Mouse (Mus musculus): ENCODE data around the gene Ap3b2. TPM values are rescaled to one million over a fixed set of nuclear protein-coding genes. Genes with fewer than 3 reads are reported as not detected.

Ap3b2 gene
- polyA plus RNA-seq, 1 experiment: 0.22 TPM

DNA sequence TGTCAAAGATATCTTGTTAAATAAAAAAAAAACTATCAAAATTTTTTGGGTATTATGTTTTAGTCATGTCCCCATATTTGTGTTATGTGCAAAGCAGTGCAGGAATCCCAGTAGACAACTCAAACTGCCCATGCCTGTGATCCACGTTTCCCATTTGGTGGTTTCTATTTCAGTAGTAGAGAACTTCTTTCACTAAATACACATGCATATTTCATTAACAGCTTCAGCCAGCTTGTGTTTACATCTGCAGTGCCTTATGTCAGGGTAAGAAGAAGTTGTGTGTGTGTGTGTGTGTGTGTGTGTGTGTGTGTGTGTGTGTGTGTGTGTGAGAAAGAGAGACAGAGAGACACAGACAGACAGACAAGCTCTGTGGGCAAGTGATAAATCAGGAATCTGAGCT, 37.7 kb upstream of the Ap3b2 start:
- no peak overlapping the region for H3K27ac ChIP-seq (ENCODE audit: control insufficient read depth, insufficient read depth, low read depth, low read length)
- H3K36me3 ChIP-seq (ENCODE audit: control insufficient read depth, insufficient read depth, low read length): no peaks in the 10 kb centered on the region
- no peaks in the 10 kb centered on the region for H3K27me3 ChIP-seq (ENCODE audit: control insufficient read depth, insufficient read depth, low read length)
- no peaks in the 10 kb centered on the region for H3K4me1 ChIP-seq (ENCODE audit: control insufficient read depth, insufficient read depth, low read length)
- no peak overlapping the region for H3K4me3 ChIP-seq (ENCODE audit: control insufficient read depth, low read depth, low read length)
- TF ChIP-seq CTCF (IDR thresholded peaks at IDR 0.05; ENCODE audit: control insufficient read depth, insufficient read depth, insufficient replicate concordance, low read depth, low read length) (no peak), POLR2A (IDR thresholded peaks at IDR 0.05; ENCODE audit: control insufficient read depth, low read depth, low read length) (no peak)

DNA sequence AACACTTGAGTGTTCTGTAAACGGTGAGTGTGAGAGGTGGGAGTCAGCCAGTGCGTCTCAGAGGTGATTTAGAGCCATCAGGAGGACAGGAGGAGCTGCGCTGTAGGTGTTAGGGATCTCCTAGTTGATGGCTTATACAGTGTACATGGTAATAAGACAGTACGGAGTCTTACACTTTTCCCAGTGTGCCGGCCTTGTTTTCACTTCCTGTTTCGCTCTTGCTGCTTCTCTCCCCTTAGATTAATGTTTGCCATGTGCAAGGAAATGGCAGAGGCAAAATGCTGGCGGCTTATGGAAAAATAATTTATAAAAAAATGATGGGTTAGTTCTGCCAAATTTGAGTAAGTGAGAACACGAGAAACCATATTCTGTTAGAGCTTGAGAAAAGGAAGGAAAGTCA, 35.2 kb upstream of the Ap3b2 start:
- no peaks in the 10 kb centered on the region for H3K27me3 ChIP-seq (ENCODE audit: control insufficient read depth, insufficient read depth, low read length)
- H3K4me1 ChIP-seq (ENCODE audit: control insufficient read depth, insufficient read depth, low read length): no peaks in the 10 kb centered on the region; the same call in 1 of the 2 replicates
- TF ChIP-seq CTCF (IDR thresholded peaks at IDR 0.05; ENCODE audit: control insufficient read depth, insufficient read depth, insufficient replicate concordance, low read depth, low read length) (no peak), POLR2A (IDR thresholded peaks at IDR 0.05; ENCODE audit: control insufficient read depth, low read depth, low read length) (no peak)
- no peak overlapping the region for H3K4me3 ChIP-seq (ENCODE audit: control insufficient read depth, low read depth, low read length)
- H3K27ac ChIP-seq (ENCODE audit: control insufficient read depth, insufficient read depth, low read depth, low read length): no peak overlapping the region
- H3K36me3 ChIP-seq (ENCODE audit: control insufficient read depth, insufficient read depth, low read length): no peaks in the 10 kb centered on the region

DNA sequence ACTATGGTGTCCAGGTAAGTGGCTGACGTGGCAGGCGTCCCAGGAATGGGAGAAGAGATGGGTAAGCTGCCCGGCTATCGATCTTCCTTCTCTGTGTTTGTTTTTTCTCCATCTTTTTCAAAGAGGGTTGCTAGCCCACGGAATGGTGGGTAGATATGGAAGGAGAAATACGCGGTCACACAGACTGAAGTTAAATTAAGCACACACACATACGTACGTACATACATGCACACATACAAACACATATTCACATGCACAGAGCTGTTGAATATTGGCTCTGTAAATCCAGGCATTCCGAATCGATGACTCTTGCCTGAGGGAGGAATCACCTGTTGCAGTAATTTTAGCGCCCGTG, 29.9 kb upstream of the Ap3b2 start:
- TF ChIP-seq CTCF (IDR thresholded peaks at IDR 0.05; ENCODE audit: control insufficient read depth, insufficient read depth, insufficient replicate concordance, low read depth, low read length) (no peak), POLR2A (IDR thresholded peaks at IDR 0.05; ENCODE audit: control insufficient read depth, low read depth, low read length) (no peak)
- Histone ChIP-seq H3K27ac (ENCODE audit: control insufficient read depth, insufficient read depth, low read depth, low read length) (peak overlapping the region; percentile 82), H3K27me3 (ENCODE audit: control insufficient read depth, insufficient read depth, low read length) (no peaks in the 10 kb centered on the region), H3K4me1 (ENCODE audit: control insufficient read depth, insufficient read depth, low read length) (no peaks in the 10 kb centered on the region; the same call in 1 of the 2 replicates), H3K4me3 (ENCODE audit: control insufficient read depth, low read depth, low read length) (peak overlapping the region; percentile 95), H3K36me3 (ENCODE audit: control insufficient read depth, insufficient read depth, low read length) (no peaks in the 10 kb centered on the region)

DNA sequence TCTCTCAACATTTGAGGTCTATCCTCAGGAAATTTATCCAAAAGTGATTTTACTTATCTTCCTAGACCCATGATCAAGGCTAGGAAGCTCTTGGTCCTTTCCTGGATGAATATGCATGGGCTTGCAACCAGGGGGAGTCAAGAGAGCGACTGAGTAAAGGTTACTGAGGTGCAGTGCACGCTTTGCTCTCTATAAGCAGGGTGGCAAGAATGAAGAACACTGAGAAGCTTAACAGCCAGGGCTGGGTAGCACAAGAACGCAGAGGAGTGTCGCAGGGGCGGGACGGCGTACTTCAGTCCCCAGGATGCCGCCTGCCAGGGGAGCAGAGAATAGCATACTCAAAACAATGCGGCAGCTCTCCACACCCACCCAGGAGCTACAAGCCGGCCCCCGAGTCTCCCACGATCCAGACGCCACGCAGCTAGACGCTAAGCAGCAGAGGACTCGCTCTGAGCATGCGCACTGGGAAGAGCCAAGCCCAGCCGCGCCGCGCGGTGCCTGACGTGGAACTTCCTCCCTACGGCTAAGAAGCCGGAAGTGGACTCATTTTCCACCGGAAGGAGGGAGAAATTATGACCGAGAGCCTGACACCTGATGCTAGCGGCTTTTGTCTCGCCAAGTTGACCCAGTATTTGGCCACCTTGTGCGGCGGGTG, 29.4 kb upstream of the Ap3b2 start:
- Histone ChIP-seq H3K4me1 (ENCODE audit: control insufficient read depth, insufficient read depth, low read length) (no peaks in the 10 kb centered on the region; the same call in 1 of the 2 replicates), H3K4me3 (ENCODE audit: control insufficient read depth, low read depth, low read length) (peak overlapping the region; percentile 95), H3K27me3 (ENCODE audit: control insufficient read depth, insufficient read depth, low read length) (no peaks in the 10 kb centered on the region), H3K36me3 (ENCODE audit: control insufficient read depth, insufficient read depth, low read length) (no peaks in the 10 kb centered on the region), H3K27ac (ENCODE audit: control insufficient read depth, insufficient read depth, low read depth, low read length) (peak overlapping the region; percentile 87)
- TF ChIP-seq CTCF (IDR thresholded peaks at IDR 0.05; ENCODE audit: control insufficient read depth, insufficient read depth, insufficient replicate concordance, low read depth, low read length) (no peak), POLR2A (IDR thresholded peaks at IDR 0.05; ENCODE audit: control insufficient read depth, low read depth, low read length) (peak; percentile 91)

DNA sequence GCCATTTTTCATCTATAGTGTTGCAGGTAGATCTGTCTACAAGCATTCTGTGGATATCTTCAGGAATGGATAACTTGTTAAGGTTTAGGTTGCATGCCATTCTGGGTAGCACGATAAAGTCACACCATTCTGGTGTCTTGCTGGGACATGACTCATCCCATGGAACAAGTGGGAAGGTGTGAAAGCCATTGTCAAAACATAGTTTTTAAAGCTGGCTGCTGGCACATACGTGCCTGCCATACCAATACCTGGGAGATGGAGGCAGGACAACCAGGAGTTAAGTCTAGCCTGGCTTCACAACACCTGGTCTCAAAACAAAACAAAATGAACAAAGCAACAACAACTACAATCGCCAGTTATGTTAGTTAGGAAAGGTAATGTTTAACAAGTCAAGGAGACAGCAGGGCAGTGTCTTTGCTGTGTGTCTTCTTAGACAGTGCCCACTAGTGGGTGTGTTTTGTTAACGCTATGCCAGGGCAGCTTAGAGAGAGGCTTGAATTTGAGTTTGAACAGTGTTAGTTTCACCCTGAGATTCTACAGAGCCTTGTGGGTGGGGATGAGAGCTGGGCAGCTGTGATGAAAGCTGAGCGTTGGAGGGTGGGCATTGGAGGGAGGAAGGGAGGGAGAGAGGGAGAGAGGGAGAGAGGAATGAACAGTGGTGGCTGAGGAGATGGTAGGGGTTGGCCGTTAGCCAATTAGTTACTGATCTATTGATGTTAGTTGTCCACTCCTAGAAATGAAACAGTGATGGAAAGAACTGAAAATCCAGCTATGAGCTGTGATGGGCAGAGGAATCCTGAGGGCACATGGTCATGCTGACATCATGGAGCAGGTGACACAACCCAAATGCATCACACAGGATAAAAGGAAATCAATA, 22.7 kb upstream of the Ap3b2 start:
- Histone ChIP-seq H3K27ac (ENCODE audit: control insufficient read depth, insufficient read depth, low read depth, low read length) (no peak overlapping the region), H3K4me1 (ENCODE audit: control insufficient read depth, insufficient read depth, low read length) (no peaks in the 10 kb centered on the region), H3K4me3 (ENCODE audit: control insufficient read depth, low read depth, low read length) (no peak overlapping the region), H3K36me3 (ENCODE audit: control insufficient read depth, insufficient read depth, low read length) (no peaks in the 10 kb centered on the region), H3K27me3 (ENCODE audit: control insufficient read depth, insufficient read depth, low read length) (no peaks in the 10 kb centered on the region)
- TF ChIP-seq POLR2A (IDR thresholded peaks at IDR 0.05; ENCODE audit: control insufficient read depth, low read depth, low read length) (no peak), CTCF (IDR thresholded peaks at IDR 0.05; ENCODE audit: control insufficient read depth, insufficient read depth, insufficient replicate concordance, low read depth, low read length) (no peak)

DNA sequence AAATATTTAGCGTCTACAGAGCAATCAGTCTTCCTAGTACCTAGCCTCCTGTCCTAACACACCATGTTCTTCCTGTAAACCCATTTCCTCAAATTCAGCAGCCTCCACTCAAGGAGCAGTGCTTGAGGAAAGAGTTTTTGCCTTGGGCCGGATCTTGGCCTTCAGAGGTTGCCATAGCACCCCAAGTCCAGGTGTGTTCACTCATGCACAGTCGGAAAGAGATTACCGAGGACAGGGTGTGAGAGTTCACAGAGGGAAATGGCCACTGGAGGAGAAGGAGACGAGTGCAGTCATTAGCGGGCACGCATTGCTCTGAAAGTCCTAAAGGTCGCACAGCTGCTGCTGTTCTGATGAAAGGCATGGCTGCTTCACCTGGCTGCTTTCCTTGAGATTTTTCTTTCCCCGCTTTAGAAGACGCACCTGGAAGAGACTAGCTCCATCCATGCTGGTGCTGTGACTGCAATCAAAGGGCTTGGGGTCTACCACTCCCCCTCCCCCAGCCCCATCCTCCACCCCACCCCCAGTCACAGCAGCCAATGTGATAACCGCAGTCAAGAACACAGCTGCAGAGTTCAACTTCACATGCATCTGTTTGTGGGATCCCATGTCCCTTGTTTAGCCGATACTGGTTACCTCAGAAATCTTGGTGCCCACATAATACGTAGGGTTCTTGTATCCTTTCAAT, 21.3 kb upstream of the Ap3b2 start:
- H3K4me3 ChIP-seq (ENCODE audit: control insufficient read depth, low read depth, low read length): no peak overlapping the region
- no peak overlapping the region for H3K27ac ChIP-seq (ENCODE audit: control insufficient read depth, insufficient read depth, low read depth, low read length)
- H3K4me1 ChIP-seq (ENCODE audit: control insufficient read depth, insufficient read depth, low read length): no peaks in the 10 kb centered on the region
- H3K36me3 ChIP-seq (ENCODE audit: control insufficient read depth, insufficient read depth, low read length): no peaks in the 10 kb centered on the region
- TF ChIP-seq CTCF (IDR thresholded peaks at IDR 0.05; ENCODE audit: control insufficient read depth, insufficient read depth, insufficient replicate concordance, low read depth, low read length) (no peak), POLR2A (IDR thresholded peaks at IDR 0.05; ENCODE audit: control insufficient read depth, low read depth, low read length) (no peak)
- no peaks in the 10 kb centered on the region for H3K27me3 ChIP-seq (ENCODE audit: control insufficient read depth, insufficient read depth, low read length)

DNA sequence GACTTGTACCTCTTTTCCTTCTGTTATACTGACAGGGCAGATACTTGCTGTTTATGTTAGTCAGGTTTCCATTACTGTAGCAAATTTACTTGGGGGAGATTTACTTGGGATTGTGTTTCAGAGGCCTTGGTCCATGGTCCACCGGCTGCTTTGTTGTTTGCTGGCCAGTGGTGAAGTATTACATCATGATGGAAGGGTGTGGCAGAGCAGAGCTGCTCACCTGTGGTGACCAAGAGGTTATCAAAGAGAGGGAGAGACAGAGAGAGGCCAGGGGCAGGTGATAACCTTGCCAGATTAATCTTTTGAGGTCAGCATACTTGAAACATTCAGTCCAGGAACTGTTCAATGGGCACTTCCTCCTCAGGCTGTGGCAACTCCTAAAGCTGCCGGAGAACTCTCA, 7.3 kb upstream of the Ap3b2 start:
- no peaks in the 10 kb centered on the region for H3K4me1 ChIP-seq (ENCODE audit: control insufficient read depth, insufficient read depth, low read length)
- no peak overlapping the region for H3K27ac ChIP-seq (ENCODE audit: control insufficient read depth, insufficient read depth, low read depth, low read length)
- H3K4me3 ChIP-seq (ENCODE audit: control insufficient read depth, low read depth, low read length): peak overlapping the region; percentile 27; the same call in 1 of the 2 replicates
- no peaks in the 10 kb centered on the region for H3K36me3 ChIP-seq (ENCODE audit: control insufficient read depth, insufficient read depth, low read length)
- H3K27me3 ChIP-seq (ENCODE audit: control insufficient read depth, insufficient read depth, low read length): no peaks in the 10 kb centered on the region
- TF ChIP-seq CTCF (IDR thresholded peaks at IDR 0.05; ENCODE audit: control insufficient read depth, insufficient read depth, insufficient replicate concordance, low read depth, low read length) (no peak), POLR2A (IDR thresholded peaks at IDR 0.05; ENCODE audit: control insufficient read depth, low read depth, low read length) (no peak)
